ENCODE assay signal across 8 mouse cellular contexts in genomic region chr5:96267017-96267702, GRCm38 (mm10). TPM values are rescaled to one million over a fixed set of nuclear protein-coding genes. Genes with fewer than 3 reads are reported as not detected.
DNase-seq lines count a peak whose midpoint lies in the region; ATAC-seq lines count a peak whose summit lies in the region.

No protein-coding gene starts in this region.

- peaks cover 30% of the 10 kb centered on the region for H3K36me3 ChIP-seq in hindbrain, embryonic 10.5 days
- peaks cover 15% of the 10 kb centered on the region for H3K36me3 ChIP-seq in hindbrain, embryonic 13.5 days
- peaks cover 5% of the 10 kb centered on the region for H3K36me3 ChIP-seq in hindbrain, embryonic 16.5 days (ENCODE audit: control insufficient read depth, insufficient read depth, low read length)
- 0 out of 2 replicates have a peak, but pooled peaks cover 13% of the 10 kb centered on the region for H3K36me3 ChIP-seq in midbrain, embryonic 12.5 days

- H3K4me2 ChIP-seq in hindbrain, embryonic 13.5 days: no peak overlapping the region
- no peak overlapping the region for H3K4me2 ChIP-seq in hindbrain, embryonic 16.5 days (ENCODE audit: low read length)
- H3K4me2 ChIP-seq in midbrain, embryonic 12.5 days (replicated peaks): no peak overlapping the region

- H3K27ac ChIP-seq in hindbrain, embryonic 10.5 days: no peak overlapping the region
- no peak overlapping the region for H3K27ac ChIP-seq in hindbrain, embryonic 13.5 days
- H3K27ac ChIP-seq in hindbrain, embryonic 16.5 days (ENCODE audit: low read depth, low read length): no peak overlapping the region
- H3K27ac ChIP-seq in midbrain, embryonic 12.5 days (replicated peaks): no peak overlapping the region

- H3K9ac ChIP-seq in hindbrain, embryonic 13.5 days: no peak overlapping the region
- H3K9ac ChIP-seq in hindbrain, embryonic 16.5 days (ENCODE audit: low read depth, low read length): no peak overlapping the region
- H3K9ac ChIP-seq in midbrain, embryonic 12.5 days (replicated peaks): no peak overlapping the region

- no peak for ATAC-seq in hindbrain, embryonic 13.5 days (ENCODE audit: low FRiP score)
- peak; percentile 69; the same call in 1 of the 2 replicates for ATAC-seq in hindbrain, embryonic 16.5 days
- ATAC-seq in midbrain, embryonic 12.5 days (ENCODE audit: low FRiP score, low read depth): peak; percentile 49; the same call in 1 of the 2 replicates

- DNase-seq in hindbrain, embryonic 10.5 days (ENCODE audit: low spot score): peak; percentile 52
- peak; percentile 68 for DNase-seq in adrenal gland, postnatal 25 days
- DNase-seq in fibroblast of lung, adult 2 months (ENCODE audit: low read depth): peak; percentile 37
- DNase-seq in layer of hippocampus, postnatal 36 days: peak; percentile 25 to 44
- peak; percentile 22 to 69 for DNase-seq in spleen, postnatal 10 days (ENCODE audit: low spot score in 2 of 2)

- H3K27me3 ChIP-seq in hindbrain, embryonic 10.5 days (ENCODE audit: insufficient read depth, poor library complexity, severe bottlenecking): no peaks in the 10 kb centered on the region
- H3K27me3 ChIP-seq in hindbrain, embryonic 13.5 days: no peaks in the 10 kb centered on the region
- H3K27me3 ChIP-seq in hindbrain, embryonic 16.5 days (replicated peaks; ENCODE audit: control insufficient read depth, insufficient read depth, low read length): no peaks in the 10 kb centered on the region
- H3K27me3 ChIP-seq in midbrain, embryonic 12.5 days: no peaks in the 10 kb centered on the region

- no peaks in the 10 kb centered on the region for H3K9me3 ChIP-seq in hindbrain, embryonic 10.5 days
- H3K9me3 ChIP-seq in hindbrain, embryonic 13.5 days: no peaks in the 10 kb centered on the region
- H3K9me3 ChIP-seq in hindbrain, embryonic 16.5 days (ENCODE audit: control insufficient read depth, low read length): no peaks in the 10 kb centered on the region
- no peaks in the 10 kb centered on the region for H3K9me3 ChIP-seq in midbrain, embryonic 12.5 days

- no peaks in the 10 kb centered on the region for H3K4me1 ChIP-seq in hindbrain, embryonic 10.5 days (replicated peaks)
- H3K4me1 ChIP-seq in hindbrain, embryonic 13.5 days (replicated peaks): no peaks in the 10 kb centered on the region
- H3K4me1 ChIP-seq in hindbrain, embryonic 16.5 days (ENCODE audit: control insufficient read depth, insufficient read depth, low read depth, low read length): no peaks in the 10 kb centered on the region
- H3K4me1 ChIP-seq in midbrain, embryonic 12.5 days: no peaks in the 10 kb centered on the region

- H3K4me3 ChIP-seq in hindbrain, embryonic 10.5 days: no peak overlapping the region
- no peak overlapping the region for H3K4me3 ChIP-seq in hindbrain, embryonic 13.5 days
- H3K4me3 ChIP-seq in hindbrain, embryonic 16.5 days (ENCODE audit: low read length): no peak overlapping the region
- H3K4me3 ChIP-seq in midbrain, embryonic 12.5 days: no peak overlapping the region

- WGBS in hindbrain, embryonic 10.5 days: 64% methylated on average over 3 of the region's 3 CpGs
- WGBS in hindbrain, embryonic 13.5 days: 66% methylated on average over 3 of the region's 3 CpGs
- WGBS in hindbrain, embryonic 16.5 days: 58% methylated on average over 3 of the region's 3 CpGs
- 65% methylated on average over 3 of the region's 3 CpGs for WGBS in midbrain, embryonic 12.5 days

RNA-seq across cellular contexts. Expression of gene Mrpl1, which starts 57.9 kb away (rescaled TPM):
- 19.4 and 19.7 TPM in 2 replicates for polyA plus RNA-seq in hindbrain, embryonic 10.5 days (2016; fragmentation: Nextera tagmentation; extraction: Ambion mirVana)
- polyA plus RNA-seq in hindbrain, embryonic 13.5 days (2015; fragmentation: Nextera tagmentation; extraction: Ambion mirVana): 18.5 and 19.8 TPM in 2 replicates
- total RNA-seq in adrenal gland, postnatal 25 days (2021): 20.5 and 24.9 TPM in 2 replicates
- 14.2 and 16.3 TPM in 2 replicates for polyA plus RNA-seq in hindbrain, embryonic 16.5 days (2015; fragmentation: Nextera tagmentation; extraction: Ambion mirVana)
- 10 to 100 TPM; 15.8 to 17.3 TPM for total RNA-seq in layer of hippocampus, postnatal 36 days (2021)
- 20.5 and 22.5 TPM in 2 replicates for polyA plus RNA-seq in midbrain, embryonic 12.5 days (2016; fragmentation: Nextera tagmentation; extraction: Ambion mirVana)
